Mouse (Mus musculus) Patski (cell line): Measurements from ENCODE around the gene Tekt2. TPM values are rescaled to one million over a fixed set of nuclear protein-coding genes. Genes with fewer than 3 reads are reported as not detected.

Source experiments
- ATAC-seq: fragments of 100-300 bp; one replicate; pipeline ENCODE4 v1.8.0; 2021
- CTCF ChIA-PET: fragments of 350-600 bp; sonication (Branson Sonifier 250); formaldehyde crosslinking; loops from one replicate; lab custom pipeline; 2022; ENCODE audit warnings: inconsistent platforms; lab: Charles Lee
- POLR2A ChIA-PET: fragments of 350-600 bp; sonication (Branson Sonifier 250); formaldehyde crosslinking; loops from one replicate; lab custom pipeline; 2022; ENCODE audit warnings: antibody characterized with exemption, inconsistent platforms; lab: Charles Lee
- DNase-seq: peaks from one replicate; pipeline ENCODE4 v3.0.0-alpha.2; 2011; ENCODE audit warnings: low read depth, low spot score
- H3K27me3 ChIP-seq: fragments of 371-371 bp; one replicate; pipeline ENCODE4 v1.5.1; 2021
- CTCF ChIP-seq: fragments of 100-300 bp; IDR thresholded peaks from one replicate; pipeline ENCODE4 v1.5.1; 2021
- in situ Hi-C: fragments of 300-500 bp; cut with MboI; formaldehyde crosslinking; loops from 3 replicates; pipeline ENCODE4 v1.11.1; 2018; ENCODE audit warnings: low pct_unique_long_range_greater_than_20kb, mixed read lengths
- polyA plus RNA-seq: library from polyadenylated mRNA; unstranded; gene quantifications from one replicate; pipeline ENCODE4 v1.2.3, GENCODE M21; 2021

The Tekt2 gene
- polyA plus RNA-seq, 1 experiment from 2014 or later: 0.14 TPM

GRCm38 (mm10) chr4:126309211-126309921 is 16.1 kb downstream of the Tekt2 start:
- in situ Hi-C loops: loop anchor here (5.0 kb wide), 2 partner anchors 37 to 82 kb away; no protein-coding TSS in a partner anchor
- H3K27me3 ChIP-seq: no peaks in the 10 kb centered on the region
- ChIA-PET POLR2A (no interaction called here), CTCF (interaction anchor here (1.0 to 1.3 kb wide), 4 partner anchors 10 to 33 kb away, joined by 3 to 4 read pairs (median 4); no protein-coding TSS in a partner anchor)
- TF ChIP-seq CTCF: no peak
- ATAC-seq: no peak
- DNase-seq: no peak

- ATAC-seq: no peak
Observed at GRCm38 (mm10) chr4:126306827-126307226, 18.7 kb downstream of the Tekt2 start.

GRCm38 (mm10) chr4:126306058-126306457 is 19.4 kb downstream of the Tekt2 start:
- ChIA-PET CTCF (interaction anchor here (1.4 kb wide), 1 partner anchor 28 kb away, joined by 5 read pairs; no protein-coding TSS in a partner anchor), POLR2A (no interaction called here)
- ATAC-seq: no peak
- no peak for DNase-seq
- TF ChIP-seq CTCF: no peak
- no peaks in the 10 kb centered on the region for H3K27me3 ChIP-seq
- in situ Hi-C loops: loop anchor here (5.0 kb wide), 2 partner anchors 34 to 79 kb away; no protein-coding TSS in a partner anchor

More at GRCm38 (mm10) chr4:126306827-126307226, 18.7 kb downstream of the Tekt2 start:
- TF ChIP-seq CTCF: no peak
- CTCF ChIA-PET: no interaction called here
- DNase-seq: no peak
- no peaks in the 10 kb centered on the region for H3K27me3 ChIP-seq
- POLR2A ChIA-PET: interaction anchor here (0.6 kb wide), 1 partner anchor 44 kb away, joined by 3 read pairs; no protein-coding TSS in a partner anchor
- in situ Hi-C loops: loop anchor here (5.0 kb wide), 2 partner anchors 35 to 80 kb away; no protein-coding TSS in a partner anchor

- ATAC-seq (no peak), DNase-seq (no peak)
- ChIA-PET CTCF (interaction anchor here (1.4 kb wide), 1 partner anchor 28 kb away, joined by 5 read pairs; no protein-coding TSS in a partner anchor), POLR2A (no interaction called here)
- in situ Hi-C loops: loop anchor here (5.0 kb wide), 2 partner anchors 33 to 78 kb away; no protein-coding TSS in a partner anchor
- no peak for TF ChIP-seq CTCF
- H3K27me3 ChIP-seq: no peaks in the 10 kb centered on the region
Observed at GRCm38 (mm10) chr4:126305428-126305827, 20.1 kb downstream of the Tekt2 start.

GRCm38 (mm10) chr4:126303877-126304276 is 21.6 kb downstream of the Tekt2 start:
- POLR2A ChIA-PET: no interaction called here
- no peaks in the 10 kb centered on the region for H3K27me3 ChIP-seq
- DNase-seq: no peak
- in situ Hi-C loops: no loop called here
- CTCF ChIA-PET: no interaction called here
- no peak for TF ChIP-seq CTCF
- no peak for ATAC-seq

- H3K27me3 ChIP-seq: no peaks in the 10 kb centered on the region
- DNase-seq (no peak), ATAC-seq (no peak)
- CTCF ChIA-PET: no interaction called here
- TF ChIP-seq CTCF: no peak
- in situ Hi-C loops: no loop called here
- POLR2A ChIA-PET: no interaction called here
Observed at GRCm38 (mm10) chr4:126301584-126302309, 23.7 kb downstream of the Tekt2 start.

GRCm38 (mm10) chr4:126300916-126301583 is 24.4 kb downstream of the Tekt2 start:
- no peaks in the 10 kb centered on the region for H3K27me3 ChIP-seq
- no peak for DNase-seq
- no peak for TF ChIP-seq CTCF
- POLR2A ChIA-PET: no interaction called here
- no peak for ATAC-seq
- CTCF ChIA-PET: no interaction called here
- in situ Hi-C loops: no loop called here

GRCm38 (mm10) chr4:126296617-126297101 is 28.8 kb downstream of the Tekt2 start:
- no peak for TF ChIP-seq CTCF
- no peak for DNase-seq
- ChIA-PET POLR2A (no interaction called here), CTCF (no interaction called here)
- no peaks in the 10 kb centered on the region for H3K27me3 ChIP-seq
- ATAC-seq: no peak
- in situ Hi-C loops: no loop called here

GRCm38 (mm10) chr4:126295937-126296336 is 29.6 kb downstream of the Tekt2 start:
- TF ChIP-seq CTCF: no peak
- H3K27me3 ChIP-seq: no peaks in the 10 kb centered on the region
- in situ Hi-C loops: no loop called here
- ChIA-PET CTCF (no interaction called here), POLR2A (no interaction called here)
- ATAC-seq (no peak), DNase-seq (no peak)

- ChIA-PET CTCF (no interaction called here), POLR2A (interaction anchor here (0.8 kb wide), 1 partner anchor 128 kb away, joined by 6 read pairs; no protein-coding TSS in a partner anchor)
- DNase-seq: no peak
- no peak for ATAC-seq
- no peak for TF ChIP-seq CTCF
- H3K27me3 ChIP-seq: no peaks in the 10 kb centered on the region
- in situ Hi-C loops: no loop called here
Observed at GRCm38 (mm10) chr4:126295152-126295551, 30.3 kb downstream of the Tekt2 start.
